Comparison of ENCODE assay signal across 22 mouse cellular contexts in the genomic region with DNA sequence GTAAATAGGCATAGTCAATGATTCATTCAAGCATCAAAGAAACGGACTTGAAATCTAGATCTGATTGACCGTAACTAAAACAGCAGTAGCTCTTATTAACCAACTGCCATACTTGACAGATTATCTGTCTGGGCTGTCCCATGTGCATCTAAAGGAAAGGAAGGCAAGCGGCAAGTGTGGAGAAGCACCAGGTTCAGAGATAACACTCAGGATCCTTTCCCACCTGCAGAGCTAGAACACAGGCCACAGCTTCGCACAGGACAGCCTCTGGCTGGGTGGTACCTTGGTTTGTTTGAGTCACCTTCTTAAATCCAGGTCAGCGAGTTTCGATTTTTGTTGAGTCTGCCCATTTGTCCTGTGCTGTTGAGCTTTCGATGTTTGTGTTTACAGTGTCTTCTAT.
"Had no signal": no experiment of that assay in that cellular context is flagged by ENCODE, and none has a peak within 500 bp of the region (broad histone marks: within the 10 kb centered on the region; RNA-seq: fewer than 3 reads in every experiment).

No protein-coding gene starts in this region.

- H3K36me3 ChIP-seq: heart, embryonic 15.5 days; hindbrain, embryonic 13.5 days; hindbrain, embryonic 15.5 days; limb, embryonic 15.5 days; liver, embryonic 12.5 days had no signal

- H3K27ac ChIP-seq: heart, embryonic 15.5 days; hindbrain, embryonic 13.5 days; hindbrain, embryonic 15.5 days; hindbrain, postnatal 0 days; limb, embryonic 13.5 days; liver, embryonic 12.5 days; liver, embryonic 14.5 days had no signal

- DNase-seq: gastrocnemius, postnatal 14 days; gastrocnemius, postnatal 36 days; heart, adult 18-20 months; heart, postnatal 14 days; heart, postnatal 36 days; kidney, adult 11 months; kidney, adult 2 months; kidney, adult 9 months; kidney, postnatal 10 days; kidney, postnatal 25 days; layer of hippocampus, adult 9-11 months; layer of hippocampus, postnatal 36 days; left cerebral cortex, postnatal 4 days had no signal

- H3K4me3 ChIP-seq: heart, embryonic 13.5 days; heart, embryonic 15.5 days; hindbrain, embryonic 13.5 days; hindbrain, embryonic 15.5 days; limb, embryonic 13.5 days; limb, embryonic 15.5 days; liver, embryonic 12.5 days had no signal

- H3K9me3 ChIP-seq: hindbrain, embryonic 15.5 days; liver, embryonic 12.5 days had no signal

- H3K27me3 ChIP-seq: heart, embryonic 13.5 days; heart, embryonic 15.5 days; hindbrain, embryonic 13.5 days; hindbrain, embryonic 15.5 days; limb, embryonic 13.5 days; limb, embryonic 15.5 days; liver, embryonic 12.5 days had no signal
